Mouse (Mus musculus) gastrocnemius, adult 8-10 months (tissue): Measurements from ENCODE around the gene Mvb12b. TPM values are rescaled to one million over a fixed set of nuclear protein-coding genes. Genes with fewer than 3 reads are reported as not detected.

Experiments
- DNase-seq, 2 experiments: peaks; one replicate each; pipeline ENCODE4 v3.0.0; 2022; ENCODE audit warnings: low spot score in 2 of 2
- total RNA-seq, 4 experiments: library from RNA; stranded (reverse); gene quantifications; 2 replicates each; pipeline ENCODE4 v1.2.4; 2022

The Mvb12b gene
- total RNA-seq, 4 experiments from 2014 or later = 31.9 to 41.4 (median 34.4) TPM

- no peak for DNase-seq
Measured at GRCm38 (mm10) chr2:33853011-33853976, 34.5 kb downstream of the Mvb12b start.

DNA sequence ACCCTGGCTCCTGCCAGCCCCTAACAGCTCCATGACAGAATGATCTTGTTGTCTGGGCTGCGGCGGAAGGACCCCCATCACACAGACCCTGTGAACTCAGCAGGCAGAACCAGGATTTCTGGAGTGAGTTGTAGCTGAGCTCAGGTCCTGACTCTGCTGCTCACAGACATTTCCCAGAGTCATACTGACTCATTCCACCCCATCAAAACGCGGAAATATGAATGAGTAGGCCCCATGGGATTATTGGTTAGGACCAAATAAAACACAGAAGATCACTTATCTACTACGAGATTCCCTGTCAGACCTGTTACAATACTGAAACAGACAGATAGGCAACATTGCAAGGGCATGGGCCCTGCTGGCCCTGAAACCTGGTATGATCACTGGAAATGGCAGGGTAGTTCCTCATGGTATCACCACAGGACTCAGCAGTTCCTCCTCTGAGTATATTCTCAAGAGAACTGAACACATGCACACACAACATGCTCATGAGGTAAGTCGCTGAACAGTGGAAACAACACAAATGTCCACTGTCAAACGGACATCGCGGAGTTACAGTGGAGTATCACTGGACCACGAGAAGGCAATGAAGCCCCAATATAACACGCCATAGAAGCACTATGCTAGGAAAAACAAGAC lies 40.4 kb downstream of the Mvb12b start:
- DNase-seq = no peak

- DNase-seq = no peak
Measured at GRCm38 (mm10) chr2:33846635-33847034, 41.1 kb downstream of the Mvb12b start.

DNA sequence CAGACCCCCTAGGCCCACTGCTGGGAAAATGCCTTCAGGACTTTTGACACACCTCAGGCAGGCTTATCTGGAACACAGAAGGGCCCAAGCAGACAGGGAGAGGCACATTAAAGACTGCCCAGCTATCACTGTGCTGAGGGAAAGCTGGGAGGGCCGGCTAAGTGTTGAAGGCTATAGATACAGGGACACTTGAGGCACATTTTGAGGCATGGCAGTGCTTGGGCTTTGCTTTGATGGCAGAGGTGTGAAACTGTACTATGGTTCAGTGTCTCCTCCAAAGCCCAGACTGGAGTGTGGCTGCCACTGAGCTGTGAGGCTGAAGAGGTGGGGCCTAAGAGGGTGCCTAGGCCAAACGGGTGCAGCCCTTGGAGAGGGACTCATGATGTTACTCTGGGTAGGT lies 44.1 kb downstream of the Mvb12b start:
- no peak for DNase-seq

GRCm38 (mm10) chr2:33842983-33843577 lies 44.7 kb downstream of the Mvb12b start:
- no peak for DNase-seq

GRCm38 (mm10) chr2:33841980-33842379 lies 45.8 kb downstream of the Mvb12b start:
- DNase-seq = no peak

GRCm38 (mm10) chr2:33840483-33840882 lies 47.3 kb downstream of the Mvb12b start:
- DNase-seq = no peak

- no peak for DNase-seq
Measured at GRCm38 (mm10) chr2:33839252-33839651, 48.5 kb downstream of the Mvb12b start.

- DNase-seq = no peak
Measured at GRCm38 (mm10) chr2:33837297-33837696, 50.4 kb downstream of the Mvb12b start.

GRCm38 (mm10) chr2:33836660-33837213 lies 51.0 kb downstream of the Mvb12b start:
- no peak for DNase-seq

DNA sequence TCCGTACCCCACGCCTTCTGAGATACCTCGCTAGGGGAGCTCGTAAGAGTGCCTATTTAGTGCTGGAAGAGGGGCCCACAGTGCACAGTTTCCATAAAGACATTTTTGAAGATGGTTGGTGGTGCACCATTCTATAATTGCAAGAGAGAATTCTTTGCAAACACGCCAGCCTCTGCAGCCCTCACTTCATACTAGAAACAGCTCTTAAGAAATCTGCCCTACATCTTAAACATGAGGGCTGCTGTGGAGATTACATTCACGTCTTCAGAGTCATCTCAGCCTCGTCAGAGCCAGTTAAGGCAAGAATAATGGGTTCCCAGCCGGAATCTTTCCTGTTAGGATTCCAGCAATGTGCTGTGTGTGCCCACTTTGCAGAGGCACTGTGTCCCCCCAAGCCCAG lies 52.7 kb downstream of the Mvb12b start:
- no peak for DNase-seq

DNA sequence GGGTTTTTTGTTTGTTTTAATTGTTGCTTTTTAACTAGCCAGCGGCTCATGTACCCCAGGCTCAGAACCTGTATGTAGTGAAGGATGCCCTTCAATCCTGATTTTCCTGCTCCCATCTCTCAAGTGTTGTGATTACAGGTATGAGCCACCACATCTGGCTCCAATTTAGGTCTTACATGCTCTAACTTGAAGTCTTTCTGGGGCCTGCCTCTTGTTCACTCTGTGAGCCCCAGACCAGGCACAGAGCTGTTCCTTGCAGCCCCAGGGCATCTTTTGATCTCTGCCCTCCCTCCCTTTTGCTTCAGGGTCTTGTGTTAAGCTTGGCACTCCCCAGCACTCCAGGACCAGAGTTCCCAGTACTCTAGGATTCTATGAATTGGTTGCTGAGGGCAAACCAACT lies 53.8 kb downstream of the Mvb12b start:
- no peak for DNase-seq

DNA sequence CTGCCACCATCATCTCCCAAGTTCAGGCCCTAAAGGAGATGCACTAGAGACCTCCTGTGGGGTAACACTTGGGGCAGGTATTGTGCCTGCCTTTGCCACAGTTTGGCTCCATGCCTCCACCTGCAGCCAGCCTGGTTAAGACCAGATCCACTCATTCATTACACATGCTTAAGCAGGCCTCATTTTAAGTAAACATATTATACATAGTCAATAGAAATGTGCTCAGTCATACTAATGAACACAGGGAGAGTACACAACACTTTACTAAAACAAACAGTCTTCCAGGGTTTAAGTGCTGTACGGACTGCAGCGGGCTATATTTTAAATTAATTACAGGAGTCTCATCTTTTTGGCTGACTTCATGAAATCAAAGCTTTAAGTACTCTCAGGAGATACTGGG lies 57.9 kb downstream of the Mvb12b start:
- no peak for DNase-seq

DNA sequence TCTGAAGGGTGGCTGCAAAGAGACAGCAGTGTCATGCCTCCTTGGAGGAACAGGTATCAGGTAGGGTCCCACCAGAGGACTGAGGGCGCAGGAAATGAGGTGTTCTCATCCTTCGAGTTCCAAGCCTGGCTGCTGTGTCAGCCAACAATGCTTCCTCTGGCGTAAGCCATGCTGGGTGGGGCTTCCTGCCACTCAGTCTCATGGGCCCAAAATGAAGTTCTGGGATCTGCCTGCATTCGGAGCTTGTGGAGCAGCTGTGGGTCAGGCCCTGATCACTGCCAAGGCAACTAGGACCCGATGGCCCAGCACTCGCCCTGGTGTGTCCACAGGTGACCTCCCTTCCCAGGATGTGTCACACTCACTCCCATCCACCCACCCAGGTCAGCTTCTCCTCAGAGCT lies 61.0 kb downstream of the Mvb12b start:
- DNase-seq = no peak

- no peak for DNase-seq
Measured at GRCm38 (mm10) chr2:33824935-33825514, 62.7 kb downstream of the Mvb12b start.

GRCm38 (mm10) chr2:33821677-33822607 lies 65.8 kb downstream of the Mvb12b start:
- peak; percentile 54 to 64 for DNase-seq

- no peak for DNase-seq
Measured at GRCm38 (mm10) chr2:33820450-33820849, 67.3 kb downstream of the Mvb12b start.

DNA sequence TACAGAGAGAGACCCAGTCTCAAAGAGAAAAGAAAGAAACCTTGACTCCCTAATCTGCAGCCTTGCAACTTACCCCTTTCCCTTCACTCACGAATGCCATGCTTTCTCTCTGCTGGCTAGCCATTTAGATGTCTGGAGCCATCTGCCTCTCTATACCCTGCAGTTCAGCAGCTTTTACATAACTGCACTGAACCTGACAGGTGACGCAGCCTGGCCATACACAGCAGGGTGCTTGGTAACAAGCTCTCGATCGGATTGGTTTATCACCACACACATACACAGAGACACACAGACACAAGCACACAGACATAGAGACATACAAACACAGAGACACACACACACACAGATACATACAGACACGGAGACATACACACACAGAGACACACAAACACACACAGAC lies 67.7 kb downstream of the Mvb12b start:
- DNase-seq = no peak

- DNase-seq = no peak
Measured at GRCm38 (mm10) chr2:33818385-33818784, 69.4 kb downstream of the Mvb12b start.

DNA sequence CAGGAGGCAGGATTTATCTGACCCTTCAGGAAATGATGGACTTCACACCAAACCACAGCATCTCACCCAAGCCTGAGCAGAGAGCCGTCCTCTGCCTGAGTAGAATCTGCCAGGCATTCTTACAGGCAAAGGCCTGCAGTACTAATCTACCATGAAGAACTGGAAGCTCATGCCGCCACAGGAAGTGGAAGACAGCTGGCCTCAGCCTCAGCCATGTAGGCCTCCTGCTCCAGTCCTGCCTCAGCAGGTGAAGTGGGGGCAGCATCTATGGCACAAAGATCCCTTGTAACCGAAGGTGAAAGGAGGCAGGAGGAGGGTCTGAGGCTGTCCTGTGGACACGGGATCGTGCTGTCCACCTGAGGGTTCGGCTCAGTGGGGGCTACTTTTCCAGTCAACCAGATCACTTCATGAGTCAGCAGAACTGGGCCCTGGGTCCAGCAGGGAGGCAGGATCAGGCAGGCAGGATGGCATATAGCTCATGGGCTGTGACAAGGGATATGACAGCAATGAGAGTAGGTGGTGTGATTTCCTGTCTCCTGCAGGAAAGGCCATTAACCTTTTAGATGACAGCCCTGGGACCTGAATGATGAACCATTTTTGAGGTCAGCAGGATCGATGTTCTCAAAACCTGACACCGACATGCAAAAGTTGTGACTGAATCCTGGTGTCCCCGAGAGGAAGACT lies 69.9 kb downstream of the Mvb12b start:
- DNase-seq = no peak
